Mouse (Mus musculus) lung, postnatal 14 days (tissue): ENCODE results near the gene Atf7.

Experiments
- DNase-seq: peaks from one replicate; pipeline ENCODE4 v3.0.0; 2021

Atf7 gene

DNA sequence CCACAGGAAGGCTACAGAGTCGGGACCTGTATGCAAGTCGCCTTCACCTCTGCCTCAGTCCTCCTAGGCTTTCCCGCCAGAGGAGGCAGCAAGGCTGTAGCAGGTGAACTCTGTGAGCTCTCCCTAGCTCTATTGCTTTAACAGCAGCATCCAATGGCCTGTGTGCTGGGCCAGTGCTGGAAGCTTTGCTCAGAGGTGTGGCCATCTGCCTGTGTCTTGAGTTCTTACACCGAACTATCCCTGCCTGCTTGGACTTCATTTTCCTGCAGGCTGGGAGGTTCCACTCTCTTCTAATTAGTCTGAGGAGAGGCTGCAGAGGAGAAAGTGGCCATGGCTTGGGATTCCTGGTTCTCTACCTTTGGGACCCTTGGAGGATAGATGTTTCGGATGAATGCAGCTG is 113.3 kb downstream of the Atf7 start:
- DNase-seq = no peak

DNA sequence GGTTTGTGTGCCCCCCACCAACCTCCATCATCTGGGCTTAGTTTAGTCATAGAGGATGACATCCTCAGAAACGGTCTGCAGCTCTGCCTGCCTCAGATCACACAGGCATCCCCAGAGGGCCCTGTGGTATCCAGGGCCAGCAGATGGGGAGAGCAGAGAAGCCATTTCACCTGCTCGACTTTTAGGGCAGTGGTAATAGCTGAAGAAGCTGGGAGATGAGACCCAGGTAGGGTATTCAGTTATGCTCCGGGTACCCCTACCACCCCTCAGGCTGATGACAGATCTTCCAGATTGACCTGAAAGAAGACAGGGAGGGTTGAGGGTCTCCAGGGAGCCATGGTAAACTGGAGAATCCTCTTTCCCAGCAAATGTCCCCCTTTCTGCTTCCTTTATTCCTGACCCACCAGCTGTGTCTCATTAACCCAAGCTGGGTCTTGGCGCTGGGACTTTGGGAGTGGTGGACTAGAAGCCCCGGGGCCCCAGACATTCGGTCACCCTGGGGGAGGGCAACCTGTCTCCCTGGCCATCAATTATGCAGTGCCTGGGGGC is 113.9 kb downstream of the Atf7 start:
- no peak for DNase-seq

DNA sequence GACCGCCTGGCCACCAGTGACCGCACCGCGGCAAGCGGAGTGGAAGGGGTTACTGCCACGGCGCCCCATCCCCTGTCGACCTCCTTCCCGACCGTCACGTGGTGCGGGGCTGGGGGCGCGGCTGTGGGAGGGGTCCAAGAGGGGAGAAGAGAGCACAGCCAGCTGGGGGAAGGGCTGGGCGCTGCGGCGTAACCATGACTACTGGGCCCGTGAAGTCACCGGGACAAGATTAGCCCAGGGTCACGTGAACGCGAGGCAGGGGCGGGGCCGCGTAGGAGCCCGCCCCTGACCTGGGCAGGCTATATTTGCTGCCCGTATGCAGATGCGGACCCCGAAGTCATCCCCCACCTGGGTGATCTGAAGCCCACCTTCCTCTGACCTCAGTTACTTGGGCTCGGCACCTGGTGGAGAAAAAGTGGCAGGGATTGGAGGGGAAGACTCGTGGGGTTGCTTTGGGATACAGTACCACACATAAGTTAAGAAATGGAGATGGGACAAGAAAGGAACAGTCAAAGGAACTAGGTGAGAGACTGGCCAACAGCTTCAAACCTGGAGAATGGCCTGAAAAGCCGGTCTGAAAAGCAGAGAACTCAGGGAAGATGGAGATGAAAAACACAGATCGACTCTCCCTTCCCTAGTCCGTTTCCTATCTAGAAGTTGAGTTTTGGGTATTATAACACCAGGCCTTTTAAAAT is 114.5 kb downstream of the Atf7 start:
- DNase-seq = peak; percentile 82

DNA sequence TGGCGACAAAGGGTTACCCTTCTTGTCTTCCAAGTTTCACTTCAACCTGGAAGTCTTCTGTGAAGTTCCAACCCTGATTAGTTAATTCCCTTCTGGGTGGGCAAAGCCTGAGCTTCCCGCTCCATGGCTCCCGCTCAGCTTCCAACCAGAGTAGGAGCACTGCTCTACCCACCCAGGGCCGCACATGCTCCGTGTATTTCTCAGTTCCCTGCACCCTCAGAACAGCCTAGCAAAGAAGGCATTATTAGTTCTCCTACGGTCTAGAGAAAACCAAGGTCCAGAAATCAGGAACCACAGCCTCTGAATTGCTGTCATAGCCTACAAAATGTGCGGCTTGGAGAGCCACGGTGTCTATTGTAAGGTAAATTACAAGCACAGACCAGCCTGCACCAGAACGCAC is 115.2 kb downstream of the Atf7 start:
- no peak for DNase-seq

DNA sequence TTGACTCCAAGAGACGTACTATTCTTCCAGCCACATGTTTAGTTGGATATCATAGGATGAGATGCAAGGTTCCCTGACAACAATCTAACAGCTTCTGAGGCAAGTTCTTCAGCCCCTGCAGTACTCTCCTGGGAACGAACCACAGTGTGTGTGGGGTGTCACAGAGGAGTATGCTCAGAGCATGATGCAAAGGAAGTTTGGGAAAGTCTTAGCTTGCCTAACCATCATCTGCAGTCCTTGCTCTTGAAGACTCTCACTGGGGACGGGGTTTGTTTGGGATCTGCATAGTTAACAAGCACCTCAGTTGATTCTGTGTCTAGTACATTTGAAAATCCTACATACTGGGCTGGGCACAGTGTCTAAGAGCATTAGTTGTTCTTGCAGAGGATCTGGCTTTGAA is 116.9 kb downstream of the Atf7 start:
- DNase-seq = no peak

DNA sequence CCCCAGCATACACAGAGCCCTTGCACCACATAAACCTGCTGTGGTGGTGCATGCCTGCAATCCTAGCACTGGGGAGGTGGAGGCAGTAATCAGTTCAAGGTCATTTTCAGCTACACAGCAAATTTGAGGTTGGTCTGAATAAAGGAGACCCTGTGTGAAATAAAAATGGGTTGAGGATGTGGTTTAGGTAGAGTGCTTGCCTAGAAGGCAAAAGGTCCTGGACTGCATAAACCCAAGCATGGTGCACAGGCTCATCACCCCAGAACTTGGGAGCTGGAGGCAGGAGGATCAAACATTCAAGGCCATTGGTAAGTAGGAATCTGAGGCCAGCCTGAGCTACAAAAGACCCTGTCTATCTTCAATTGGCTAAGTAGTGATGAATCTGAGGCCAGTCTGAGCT is 117.7 kb downstream of the Atf7 start:
- DNase-seq = no peak

DNA sequence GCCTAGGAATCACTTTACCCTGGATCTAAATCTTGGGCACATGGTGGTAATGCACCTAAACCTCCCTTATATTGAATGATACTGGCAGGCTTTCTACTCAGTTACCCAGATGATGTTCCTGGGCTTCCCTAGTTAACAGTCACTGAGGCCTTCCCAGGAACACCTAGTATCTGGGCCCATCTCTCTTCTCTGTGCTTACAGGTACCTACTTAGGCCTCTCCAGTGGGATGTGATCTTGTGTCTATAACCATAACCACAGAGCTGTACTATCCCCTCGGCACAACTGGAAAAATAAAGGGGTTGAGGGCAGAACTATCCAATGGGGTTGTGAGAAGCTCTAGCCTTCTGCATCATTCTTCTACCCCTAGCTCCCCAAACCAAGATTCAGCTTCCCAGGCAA is 118.4 kb downstream of the Atf7 start:
- no peak for DNase-seq

DNA sequence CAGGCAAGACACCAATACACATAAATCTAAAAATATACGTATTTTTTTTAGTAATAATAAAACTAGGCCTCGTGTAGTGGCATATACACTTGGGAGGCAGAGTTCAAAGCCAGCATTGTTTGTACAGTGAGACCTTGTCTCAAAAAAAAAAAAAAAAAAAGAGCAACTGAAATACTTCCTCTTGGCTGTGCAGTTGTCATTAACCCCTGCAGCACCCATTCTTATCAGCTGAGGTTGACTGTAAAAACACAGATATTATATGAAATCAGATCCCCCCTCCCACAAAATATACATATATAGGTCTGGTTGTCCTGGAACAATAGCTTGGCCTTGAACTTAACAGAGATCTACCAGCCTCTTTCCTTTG is 118.8 kb downstream of the Atf7 start:
- DNase-seq = no peak

DNA sequence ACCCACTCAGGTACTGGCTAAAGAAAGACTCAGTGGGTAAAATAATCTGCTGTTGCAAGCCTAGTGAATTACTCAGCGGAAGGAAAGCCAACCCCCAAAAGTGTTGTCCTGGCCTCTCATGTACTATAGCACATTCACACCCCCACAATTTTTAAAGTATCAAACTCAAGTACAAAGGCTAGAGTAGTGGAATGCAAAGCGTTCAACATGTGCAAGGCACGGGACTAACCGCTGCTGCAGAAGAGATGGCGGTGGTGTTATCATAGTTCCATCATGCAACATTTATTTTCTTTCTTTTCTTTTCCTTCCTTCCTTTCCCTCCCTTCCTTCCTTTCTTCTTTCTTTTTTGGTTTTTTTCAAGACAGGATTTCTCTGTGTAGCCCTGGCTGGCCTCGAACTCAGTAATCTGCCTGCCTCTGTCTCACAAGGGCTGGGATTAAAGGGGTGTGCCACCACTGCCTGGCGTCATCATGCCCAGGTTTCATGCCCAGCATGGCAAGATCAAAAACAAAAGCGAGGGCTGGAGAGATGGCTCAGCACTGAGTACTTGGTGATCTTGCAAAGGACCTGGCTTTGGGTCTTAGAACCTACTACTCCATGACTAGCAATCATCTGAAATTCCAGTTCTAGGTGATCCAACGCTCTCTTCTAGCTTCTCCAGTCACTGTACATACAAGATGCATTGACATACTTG is 119.3 kb downstream of the Atf7 start:
- no peak for DNase-seq

DNA sequence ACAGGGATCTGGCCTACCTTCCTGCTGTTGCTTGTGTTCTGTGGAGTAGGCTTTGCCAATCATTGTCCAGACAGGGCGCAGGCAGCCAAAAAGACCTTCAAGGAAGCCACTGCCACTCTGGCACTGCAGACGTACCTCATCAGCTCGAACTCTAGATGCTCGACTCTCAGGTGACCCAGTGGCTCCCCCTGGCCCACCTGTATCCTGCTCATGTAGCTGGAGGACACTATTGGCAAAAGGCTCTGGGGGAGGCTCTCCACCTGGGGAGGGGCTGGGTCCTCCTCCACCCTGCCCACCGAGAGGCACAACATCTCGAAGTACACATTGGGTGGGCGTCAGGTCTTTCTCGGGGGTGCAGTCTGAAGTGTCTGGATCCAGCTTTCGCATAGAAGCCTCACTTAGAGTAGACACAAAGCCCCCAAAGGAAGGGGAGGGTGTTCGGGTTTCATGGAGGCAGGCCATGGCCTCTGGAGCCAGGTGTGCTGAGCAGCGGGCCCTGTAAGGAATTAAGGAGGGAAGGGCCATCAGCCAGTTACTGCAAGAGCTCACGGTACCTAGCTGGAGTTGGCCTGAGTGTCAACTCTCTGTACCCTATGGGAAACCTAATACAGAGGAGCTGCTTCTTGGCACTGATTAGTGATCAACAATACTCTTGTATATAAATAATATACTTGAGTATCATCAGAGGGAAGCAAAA is 120.0 kb downstream of the Atf7 start:
- no peak for DNase-seq

DNA sequence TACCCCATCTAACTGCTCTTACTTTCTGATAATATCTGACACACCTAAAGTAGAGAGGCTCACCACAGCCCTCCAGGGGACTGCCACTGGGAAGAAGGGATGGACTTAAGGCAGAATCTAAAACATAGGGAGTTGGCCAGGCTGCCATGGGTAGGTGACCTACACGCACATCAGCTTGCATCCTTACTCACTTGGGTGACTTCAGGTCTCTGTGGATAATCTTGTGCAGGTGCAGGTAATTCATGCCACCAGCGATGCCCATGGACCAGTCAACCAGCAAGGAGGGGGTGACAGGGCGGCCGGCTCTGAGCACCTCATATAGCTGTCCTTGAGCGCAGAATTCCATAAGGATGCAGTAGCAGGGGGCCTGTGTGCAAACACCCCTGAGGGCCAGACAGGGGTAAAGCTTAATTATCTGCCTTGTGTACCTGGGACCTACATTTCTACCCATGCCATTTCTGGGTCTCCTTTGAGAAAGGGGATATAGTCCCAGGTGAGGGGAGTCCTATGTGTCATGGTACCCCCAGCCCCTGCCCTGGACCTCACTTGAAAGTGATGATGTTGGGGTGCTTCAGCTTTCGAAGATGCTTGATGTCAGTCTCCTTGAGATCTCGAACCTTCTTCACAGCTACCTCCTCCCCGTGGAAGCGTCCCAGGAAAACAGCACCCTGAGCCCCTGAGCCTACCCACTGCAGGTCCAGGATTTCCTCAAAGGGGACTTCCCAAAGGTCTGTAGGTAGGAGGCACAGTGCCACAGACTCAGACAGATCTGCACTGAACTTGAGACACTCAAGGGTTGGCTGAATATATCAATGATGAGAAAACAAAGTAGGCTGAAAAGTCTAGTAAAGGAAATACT is 121.1 kb downstream of the Atf7 start:
- DNase-seq = no peak

DNA sequence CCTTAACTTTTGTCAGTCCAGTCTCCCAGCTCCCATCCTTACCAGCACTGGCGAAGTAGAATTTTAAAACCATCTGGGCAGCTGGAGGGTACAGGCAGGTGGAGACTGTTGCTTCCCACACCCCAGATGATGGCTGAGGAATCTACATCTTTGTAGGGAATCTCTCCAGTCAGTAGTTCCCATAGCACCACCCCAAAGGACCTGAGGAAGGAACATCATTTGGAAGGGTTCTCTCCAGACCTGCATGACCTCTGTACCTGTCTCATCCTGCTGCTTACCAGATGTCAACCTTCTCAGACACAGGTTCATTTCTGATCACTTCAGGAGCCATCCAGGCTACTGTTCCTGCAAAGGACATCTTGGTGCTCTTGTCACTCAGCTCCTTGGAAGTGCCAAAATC is 121.8 kb downstream of the Atf7 start, which contains the start of gene Gm10337:
Gm10337 (plus strand) TSS at position 276 of the 400 bp plus-strand sequence.
- no peak for DNase-seq

DNA sequence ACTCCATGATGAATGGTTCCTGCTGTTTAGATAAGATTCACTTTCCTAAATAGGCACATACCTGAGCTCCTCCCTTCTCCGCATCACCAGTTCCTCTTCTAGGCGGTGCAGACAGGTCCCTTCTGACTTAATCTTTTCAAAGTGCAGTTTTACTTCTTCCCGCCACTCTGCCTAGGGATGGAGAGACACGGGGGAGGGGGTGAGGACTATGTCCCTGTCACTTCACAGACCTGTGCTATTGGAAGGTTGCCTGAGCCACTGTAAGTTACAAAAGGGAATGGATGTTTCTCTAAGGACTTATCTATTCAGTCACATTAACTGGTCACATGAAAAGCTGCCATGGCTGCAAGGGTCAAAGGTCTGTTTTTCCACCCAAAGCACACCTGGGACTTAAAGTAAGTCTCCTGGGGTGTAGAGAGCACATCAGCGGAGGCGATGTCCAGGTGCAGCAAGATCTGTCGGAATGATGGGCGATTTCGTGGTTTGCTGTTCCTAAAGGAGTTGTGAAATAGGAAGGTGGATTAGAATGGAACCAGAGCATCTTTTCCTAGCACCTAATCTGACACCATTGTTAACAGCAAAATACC is 122.9 kb downstream of the Atf7 start:
- DNase-seq = no peak

DNA sequence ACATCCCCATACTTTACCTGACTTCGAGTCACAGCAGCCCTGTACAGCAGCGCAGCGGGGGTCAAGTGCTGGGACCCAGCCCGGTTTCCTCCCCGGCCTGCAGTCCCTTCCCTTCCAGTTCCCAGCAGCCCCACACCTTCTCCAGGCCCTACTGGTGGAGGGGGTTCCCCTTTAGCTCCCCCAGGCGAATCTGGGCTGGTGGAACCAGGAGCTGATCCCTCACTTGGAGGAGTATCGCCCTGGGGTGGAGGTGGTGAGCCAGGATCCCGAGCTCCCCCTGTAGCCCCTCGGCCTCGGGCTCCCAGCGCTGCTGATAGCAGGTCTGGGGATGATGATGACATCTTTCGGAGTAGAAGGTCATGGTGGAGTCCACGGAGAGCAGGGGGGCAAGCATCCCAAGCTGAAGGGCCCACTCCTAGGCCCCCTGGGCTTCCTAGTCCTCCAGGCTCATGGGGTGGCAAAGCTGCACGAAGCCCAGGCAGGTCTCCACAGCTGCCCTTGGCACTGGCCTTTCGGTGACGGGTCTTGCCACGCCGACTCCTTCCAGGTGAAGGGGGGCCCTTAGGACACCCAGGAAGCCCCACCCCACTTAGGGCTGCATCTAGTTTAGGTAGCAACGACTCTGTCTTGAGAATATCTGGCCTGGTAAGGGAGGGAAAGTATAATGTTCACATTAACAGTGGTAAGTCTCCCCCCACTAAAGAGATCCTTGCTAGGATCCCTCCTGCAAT is 124.0 kb downstream of the Atf7 start:
- no peak for DNase-seq

DNA sequence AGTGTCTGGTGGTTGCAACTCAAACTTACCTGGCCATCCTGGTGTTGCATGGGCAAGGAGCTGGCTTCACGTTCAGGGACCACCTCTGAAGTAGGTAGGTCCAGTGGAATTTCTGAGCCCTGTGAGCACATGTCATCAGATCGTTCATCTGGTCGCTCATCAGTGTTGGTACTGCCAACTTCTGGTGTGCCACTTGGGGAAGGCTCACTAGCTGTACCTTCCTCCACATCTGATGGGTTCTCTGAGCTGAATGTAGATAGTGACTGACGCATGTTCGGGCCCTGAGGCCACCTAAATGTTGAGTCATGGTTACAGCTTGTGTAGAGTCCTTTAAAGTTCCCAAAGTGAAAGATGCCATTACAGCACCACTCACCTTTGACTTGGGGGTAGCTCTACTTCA is 124.8 kb downstream of the Atf7 start:
- no peak for DNase-seq

DNA sequence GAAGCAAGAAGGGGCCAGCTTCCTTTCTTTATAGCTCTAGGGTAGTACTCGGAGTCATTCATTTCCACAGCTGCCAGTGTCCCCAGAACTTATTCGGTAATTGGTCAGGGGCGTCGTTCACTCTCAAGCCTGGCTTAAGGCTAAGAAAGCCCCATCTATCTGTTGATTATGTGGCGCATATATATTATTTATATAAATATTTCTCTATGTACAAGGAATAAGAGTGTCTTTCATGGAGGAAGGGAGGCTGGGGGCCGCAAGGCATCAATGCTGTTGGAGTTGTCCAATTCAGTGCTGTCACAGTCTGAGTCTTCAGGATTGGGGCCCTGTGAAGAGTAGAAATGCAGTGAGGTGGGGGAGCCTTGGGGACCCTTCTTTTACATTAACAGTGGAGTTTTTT is 125.4 kb downstream of the Atf7 start:
- no peak for DNase-seq

DNA sequence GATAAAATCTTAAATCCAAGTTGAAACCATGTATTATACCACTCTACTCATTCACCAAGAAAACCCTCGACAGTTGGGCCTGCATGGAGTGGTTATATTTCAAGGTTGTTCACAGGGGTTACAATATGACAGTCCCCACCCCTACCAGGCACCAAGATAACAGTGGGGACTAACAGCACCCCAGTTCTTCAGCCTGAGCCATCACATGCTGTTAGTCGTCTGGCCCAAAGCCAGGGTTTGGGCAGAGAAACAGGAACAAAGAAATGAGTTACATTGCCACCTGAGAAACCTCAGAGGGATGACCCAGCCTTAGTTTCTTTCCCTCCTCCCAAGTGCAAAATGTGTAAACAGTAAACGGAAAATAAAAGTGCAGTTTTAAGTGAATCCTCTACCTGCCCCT is 125.9 kb downstream of the Atf7 start:
- DNase-seq = no peak

DNA sequence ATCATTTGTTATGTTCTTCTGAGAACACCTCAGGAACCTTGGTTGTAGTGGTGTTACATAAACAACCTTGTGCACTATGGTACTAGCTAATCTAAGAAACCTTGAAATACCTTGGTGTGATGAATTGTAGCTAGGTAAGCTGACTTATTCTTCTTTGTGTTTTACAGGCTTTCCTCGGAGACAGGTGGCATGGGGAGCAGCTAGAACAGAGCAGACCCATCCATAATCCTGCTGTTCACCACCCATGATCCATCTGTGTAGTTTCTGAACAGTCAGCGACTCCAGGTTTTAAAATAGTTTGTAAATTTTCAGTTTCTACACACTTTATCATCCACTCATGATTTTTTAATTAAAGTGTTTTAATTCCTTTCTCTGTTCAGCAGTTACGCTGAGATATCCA is 126.9 kb downstream of the Atf7 start:
- DNase-seq = no peak

DNA sequence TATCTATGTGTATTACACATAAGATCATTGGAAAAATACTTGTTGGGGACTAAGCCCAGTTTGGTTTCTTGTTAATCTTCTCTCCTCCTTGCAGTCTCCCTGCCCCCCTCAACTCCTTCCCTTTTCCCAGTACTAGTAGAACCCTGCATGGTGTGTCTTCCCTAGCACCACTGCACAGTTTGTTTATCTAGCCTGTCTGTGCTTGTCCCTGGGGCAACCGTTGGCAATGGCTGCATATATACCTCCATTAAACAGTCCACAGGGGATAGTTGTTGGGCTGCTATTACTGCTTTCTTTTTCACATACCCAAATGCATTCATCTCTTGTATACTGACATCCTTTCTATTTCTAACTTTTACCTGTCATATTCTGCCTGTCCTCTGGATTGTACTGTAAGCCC is 137.6 kb downstream of the Atf7 start:
- DNase-seq = no peak

DNA sequence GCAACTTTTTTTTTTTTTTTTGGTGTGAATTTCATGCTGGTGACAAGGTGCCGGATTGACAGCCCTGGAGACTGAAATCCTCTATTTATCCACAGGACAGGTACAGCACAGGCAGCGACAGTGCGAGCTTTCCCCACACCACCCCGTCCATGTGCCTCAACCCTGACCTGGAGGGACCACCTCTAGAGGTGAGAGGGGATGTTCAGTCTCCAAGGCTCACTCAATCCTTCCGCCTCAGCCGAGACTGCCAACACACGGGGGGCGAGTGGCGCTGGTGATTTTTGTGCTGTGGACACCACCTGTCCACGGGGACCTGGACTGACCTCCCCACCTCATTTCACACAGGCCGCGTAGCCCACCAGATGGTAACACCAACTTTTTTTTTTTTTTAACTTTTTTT is 139.4 kb downstream of the Atf7 start:
- DNase-seq = no peak

DNA sequence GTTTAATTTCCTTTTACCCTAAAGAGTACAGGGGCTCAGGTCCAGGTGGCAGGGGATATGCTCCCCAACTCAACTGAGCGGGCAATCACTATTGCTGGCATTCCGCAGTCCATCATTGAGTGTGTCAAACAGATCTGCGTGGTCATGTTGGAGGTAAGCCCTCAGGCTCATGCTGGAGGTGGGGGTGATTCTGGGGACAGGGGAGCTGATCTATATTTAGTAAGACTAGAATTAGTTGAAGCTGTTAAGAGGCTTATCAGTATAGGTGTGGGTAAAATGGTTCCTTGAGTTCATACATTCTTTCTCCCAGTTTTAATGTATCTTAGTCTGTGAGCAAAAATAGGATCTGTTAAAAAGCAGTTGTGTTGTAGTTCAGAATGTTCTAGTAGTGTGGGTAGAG is 142.1 kb downstream of the Atf7 start:
- DNase-seq = no peak
